Comparison of ENCODE assay signal across 11 mouse cellular contexts in genomic region chr16:7447718-7448649, GRCm38 (mm10).
DNase-seq lines count a peak whose midpoint lies in the region; ATAC-seq and TF ChIP-seq lines count a peak whose summit lies in the region.
"Had no signal": no experiment of that assay in that cellular context is flagged by ENCODE, and none has a peak within 500 bp of the region (broad histone marks: within the 10 kb centered on the region; RNA-seq: fewer than 3 reads in every experiment).

No protein-coding gene starts in this region.

- no peak overlapping the region for H3K4me2 ChIP-seq in kidney, postnatal 0 days (ENCODE audit: low read length)
- H3K4me2 ChIP-seq in kidney, embryonic 16.5 days (replicated peaks; ENCODE audit: low read depth, low read length), result no peak overlapping the region
- no peak overlapping the region for H3K4me2 ChIP-seq in neural tube, embryonic 13.5 days
- H3K4me2 ChIP-seq in midbrain, postnatal 0 days (ENCODE audit: low read depth, low read length, poor library complexity, severe bottlenecking), result no peak overlapping the region
- H3K4me2 ChIP-seq: embryonic facial prominence, embryonic 15.5 days; intestine, embryonic 15.5 days had no signal

- H3K9ac ChIP-seq in kidney, postnatal 0 days (ENCODE audit: low read depth, low read length), result no peak overlapping the region
- H3K9ac ChIP-seq in kidney, embryonic 16.5 days (replicated peaks; ENCODE audit: low read length), result no peak overlapping the region
- H3K9ac ChIP-seq in neural tube, embryonic 13.5 days, result no peak overlapping the region
- H3K9ac ChIP-seq in midbrain, postnatal 0 days (replicated peaks; ENCODE audit: low read length, poor library complexity, severe bottlenecking), result no peak overlapping the region
- H3K9ac ChIP-seq: embryonic facial prominence, embryonic 15.5 days; intestine, embryonic 15.5 days had no signal

- no peaks in the 10 kb centered on the region; the same call in 1 of the 2 replicates for H3K4me1 ChIP-seq in kidney, postnatal 0 days (replicated peaks; ENCODE audit: insufficient read depth, low read length)
- H3K4me1 ChIP-seq in kidney, embryonic 16.5 days (ENCODE audit: insufficient read depth, low read length), result 0 out of 2 replicates have a peak, but pooled peaks cover 3% of the 10 kb centered on the region
- H3K4me1 ChIP-seq in neural tube, embryonic 13.5 days (replicated peaks), result peaks cover 16% of the 10 kb centered on the region
- no peaks in the 10 kb centered on the region for H3K4me1 ChIP-seq in midbrain, postnatal 0 days (ENCODE audit: insufficient read depth, low read length)
- H3K4me1 ChIP-seq: intestine, embryonic 15.5 days had no signal

- no peak overlapping the region for H3K4me3 ChIP-seq in kidney, postnatal 0 days (replicated peaks; ENCODE audit: low read depth, low read length)
- no peak overlapping the region for H3K4me3 ChIP-seq in kidney, embryonic 16.5 days (ENCODE audit: low read length)
- H3K4me3 ChIP-seq in neural tube, embryonic 13.5 days, result no peak overlapping the region
- no peak overlapping the region for H3K4me3 ChIP-seq in midbrain, postnatal 0 days (ENCODE audit: low read depth, low read length)
- H3K4me3 ChIP-seq: embryonic facial prominence, embryonic 15.5 days; intestine, embryonic 15.5 days had no signal

- TF ChIP-seq CTCF in kidney, postnatal 0 days (IDR thresholded peaks at IDR 0.05; ENCODE audit: low read depth), result no peak
- TF ChIP-seq CTCF in midbrain, postnatal 0 days (IDR thresholded peaks at IDR 0.05), result no peak

- no peaks in the 10 kb centered on the region for H3K27me3 ChIP-seq in kidney, postnatal 0 days (ENCODE audit: insufficient read depth, low read length)
- H3K27me3 ChIP-seq in kidney, embryonic 16.5 days (ENCODE audit: insufficient read depth, low read length), result no peaks in the 10 kb centered on the region
- no peaks in the 10 kb centered on the region for H3K27me3 ChIP-seq in neural tube, embryonic 13.5 days
- H3K27me3 ChIP-seq in midbrain, postnatal 0 days (ENCODE audit: insufficient read depth, low read length), result no peaks in the 10 kb centered on the region
- H3K27me3 ChIP-seq: embryonic facial prominence, embryonic 15.5 days; intestine, embryonic 15.5 days had no signal

- no peaks in the 10 kb centered on the region for H3K36me3 ChIP-seq in kidney, postnatal 0 days (ENCODE audit: insufficient read depth, low read length)
- H3K36me3 ChIP-seq in kidney, embryonic 16.5 days (ENCODE audit: insufficient read depth, low read length), result no peaks in the 10 kb centered on the region
- no peaks in the 10 kb centered on the region for H3K36me3 ChIP-seq in neural tube, embryonic 13.5 days
- H3K36me3 ChIP-seq in midbrain, postnatal 0 days (ENCODE audit: insufficient read depth, low read length), result no peaks in the 10 kb centered on the region
- H3K36me3 ChIP-seq: embryonic facial prominence, embryonic 15.5 days; intestine, embryonic 15.5 days had no signal

- H3K9me3 ChIP-seq in kidney, postnatal 0 days (replicated peaks; ENCODE audit: low read length), result no peaks in the 10 kb centered on the region
- H3K9me3 ChIP-seq in kidney, embryonic 16.5 days (ENCODE audit: low read length), result no peaks in the 10 kb centered on the region
- H3K9me3 ChIP-seq in neural tube, embryonic 13.5 days, result no peaks in the 10 kb centered on the region
- H3K9me3 ChIP-seq in midbrain, postnatal 0 days (ENCODE audit: low read length), result no peaks in the 10 kb centered on the region
- H3K9me3 ChIP-seq: embryonic facial prominence, embryonic 15.5 days; intestine, embryonic 15.5 days had no signal

- peak; percentile 4 for DNase-seq in adrenal gland, postnatal 10 days
- DNase-seq in adrenal gland, adult 18-20 months (ENCODE audit: low spot score in 2 of 2), result no peak
- peak; percentile 44 for DNase-seq in kidney, postnatal 0 days (ENCODE audit: low spot score)
- DNase-seq in neural tube, embryonic 10.5 days (ENCODE audit: extremely low spot score, low spot score), result no peak
- DNase-seq in midbrain, postnatal 0 days (ENCODE audit: low spot score), result peak; percentile 30
- DNase-seq in thymus, adult 18-20 months, result no peak
- DNase-seq: lung, postnatal 10 days had no signal

- ATAC-seq in kidney, postnatal 0 days (replicated peaks; ENCODE audit: low FRiP score, low read depth), result no peak
- ATAC-seq in kidney, embryonic 16.5 days (ENCODE audit: low FRiP score, low TSS enrichment), result no peak
- no peak for ATAC-seq in neural tube, embryonic 13.5 days (ENCODE audit: low read depth)
- no peak for ATAC-seq in midbrain, postnatal 0 days (ENCODE audit: low FRiP score)
- ATAC-seq: intestine, embryonic 15.5 days had no signal

- H3K27ac ChIP-seq in kidney, postnatal 0 days, result no peak overlapping the region
- H3K27ac ChIP-seq in kidney, embryonic 16.5 days (ENCODE audit: low read length), result no peak overlapping the region
- peak overlapping the region; percentile 63 for H3K27ac ChIP-seq in neural tube, embryonic 13.5 days (replicated peaks)
- H3K27ac ChIP-seq in midbrain, postnatal 0 days (ENCODE audit: low read depth, low read length), result no peak overlapping the region
- H3K27ac ChIP-seq: embryonic facial prominence, embryonic 15.5 days; intestine, embryonic 15.5 days had no signal

- WGBS in kidney, postnatal 0 days, result 49% methylated on average over 8 of the region's 8 CpGs
- WGBS in kidney, embryonic 16.5 days, result 53% methylated on average over 8 of the region's 8 CpGs
- WGBS in neural tube, embryonic 13.5 days, result 50% methylated on average over 8 of the region's 8 CpGs
- 51% methylated on average over 8 of the region's 8 CpGs for WGBS in midbrain, postnatal 0 days

Comparison
In these comparisons a context has a peak if more than half of its experiments do, and no peak if none do; other contexts are left out.
1. DNase-seq: peak in adrenal gland, postnatal 10 days (single experiment), kidney, postnatal 0 days (single experiment) and midbrain, postnatal 0 days (single experiment); none in adrenal gland, adult 18-20 months (0 of 2), neural tube, embryonic 10.5 days (single experiment) and thymus, adult 18-20 months (0 of 2).